Mouse (Mus musculus) brain, embryonic 14.5 days (tissue): Measurements from ENCODE around the gene Gm20661.

Experiments used
- CTCF ChIP-seq: fragments of 200-500 bp; IDR thresholded peaks from 2 replicates; pipeline ENCODE4 v1.5.1; 2012; ENCODE audit warnings: inconsistent platforms, mild to moderate bottlenecking, moderate library complexity, borderline replicate concordance; ENCODE audit not compliant: insufficient read depth, insufficient read length; ENCODE audit errors: extremely low read depth
- POLR2A ChIP-seq: fragments of 200-500 bp; IDR thresholded peaks from 2 replicates; pipeline ENCODE4 v1.6.1; 2012; ENCODE audit warnings: mild to moderate bottlenecking, inconsistent platforms, borderline replicate concordance; ENCODE audit not compliant: poor library complexity, insufficient read depth, insufficient read length, severe bottlenecking; ENCODE audit errors: extremely low read depth

GRCm38 (mm10) chr9:107994464-107994863 is 11.6 kb downstream of the Gm20661 start:
- TF ChIP-seq CTCF, result no peak
- no peak for TF ChIP-seq POLR2A
